Mouse (Mus musculus): Measurements from ENCODE around the gene Gm21828. TPM values are rescaled to one million over a fixed set of nuclear protein-coding genes. Genes with fewer than 3 reads are reported as not detected.
"Not testable (repeated sequence)": the region's sequence is repeated elsewhere in the genome, so short reads cannot be mapped to it uniquely, and the experiment has no call there.

Gm21828 gene
- not detected for total RNA-seq (2022)

- DNase-seq = not testable (repeated sequence)
Observed at GRCm38 (mm10) chrY:13223828-13224227, at the start of gene Gm21828. Gene Gm21828 (minus strand): TSS chrY:13223928.

DNA sequence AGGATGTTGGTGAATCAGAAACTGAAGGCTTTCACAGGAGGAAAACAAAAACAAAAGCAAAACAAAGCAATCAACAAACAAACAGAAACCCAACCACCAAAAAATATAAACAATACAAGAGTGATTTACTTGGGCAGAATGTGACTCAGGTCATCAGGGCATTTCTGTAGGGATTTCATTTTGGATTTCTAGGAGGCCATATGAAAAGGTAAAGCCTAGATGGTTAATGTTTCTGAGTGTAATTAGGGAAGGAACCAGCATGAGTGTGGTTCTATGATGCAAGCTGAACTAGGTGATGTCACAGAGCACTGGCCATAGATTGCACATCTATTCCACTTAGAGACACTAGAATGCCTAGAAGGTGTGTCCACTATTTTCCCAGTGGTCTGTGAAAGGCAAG, 28.4 kb upstream of the Gm21828 start, which contains the start of the genes Gm21440 and Gm21454:
Gene Gm21440, plus strand, starts transcription at position 301 of the 400 bp plus-strand sequence.
Gene Gm21454, plus strand, starts transcription at position 352 of the 400 bp plus-strand sequence.
- not testable (repeated sequence) for DNase-seq

Other genes starting within 250 kb of the Gm21828 start
- gene Gm20807, start 181.0 kb downstream of the Gm21828 start, total RNA-seq (2022) = not detected
- gene Gm21891, start 90.4 kb downstream of the Gm21828 start, total RNA-seq (2022) = not detected
- gene Gm21425, start 62.0 kb downstream of the Gm21828 start, total RNA-seq (2022) = not detected
- not detected for gene Gm21440, start 28.5 kb upstream of the Gm21828 start, total RNA-seq (2022)
- not detected for gene Gm21454, start 28.5 kb upstream of the Gm21828 start, total RNA-seq (2022)
- not detected for gene Gm21725, start 125.1 kb upstream of the Gm21828 start, total RNA-seq (2022)
- not detected for gene Gm21866, start 241.7 kb upstream of the Gm21828 start, total RNA-seq (2022)